Mouse (Mus musculus): ENCODE measurements around the gene Gm28551.
"Not testable (repeated sequence)": the region's sequence is repeated elsewhere in the genome, so short reads cannot be mapped to it uniquely, and the experiment has no call there.

DNA sequence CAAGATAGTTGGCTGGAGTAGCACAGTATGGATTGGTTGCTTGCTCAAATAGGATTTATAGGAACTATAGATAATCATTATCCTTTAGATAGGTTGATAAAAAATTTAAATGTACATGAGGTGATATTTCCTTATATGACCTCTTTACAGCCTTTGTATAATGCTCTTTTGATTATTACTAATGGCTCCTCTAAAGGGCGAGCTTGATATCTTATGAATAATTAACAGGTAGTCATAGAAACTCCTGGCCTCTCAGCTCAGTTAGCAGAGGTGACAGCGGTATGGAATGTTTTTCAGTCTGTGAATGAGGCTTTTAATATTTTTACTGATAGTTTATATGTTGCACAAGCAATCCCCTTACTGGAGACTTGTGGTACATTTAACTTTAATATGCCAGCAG, 23.5 kb upstream of the Gm28551 start:
- TF ChIP-seq CTCF (IDR thresholded peaks at IDR 0.05; ENCODE audit: borderline replicate concordance, control insufficient read depth, extremely low read depth, insufficient read depth, low read length, poor library complexity); POLR2A (IDR thresholded peaks at IDR 0.05; ENCODE audit: control insufficient read depth, extremely low read depth, insufficient read depth, low read length, poor library complexity): not testable (repeated sequence)
